Mouse (Mus musculus): ENCODE measurements around the gene Eno3. TPM values are rescaled to one million over a fixed set of nuclear protein-coding genes. Genes with fewer than 3 reads are reported as not detected.

Gene Eno3
- total and polyA plus RNA-seq, 3 experiments, result 14.2 to 16.8 TPM; not detected in 1

GRCm38 (mm10) chr11:70687601-70688199, 30.7 kb downstream of the Eno3 start, which contains the start of gene Camta2:
Gene Camta2 (minus strand): TSS chr11:70688105.
- Histone ChIP-seq H3K79me2 (ENCODE audit: control insufficient read depth, insufficient read depth, low read length, poor library complexity) (peaks cover 4% of the 10 kb centered on the region; the same call in 1 of the 2 replicates), H3K4me3 (ENCODE audit: control insufficient read depth in 1 of 2, insufficient read depth in 1 of 2, low read depth in 2 of 2, low read length in 2 of 2) (peak within 1 kb of the TSS; percentile 63 to 79), H3K9ac (ENCODE audit: control insufficient read depth, low read depth, low read length, poor library complexity, severe bottlenecking) (peak within 1 kb of the TSS; percentile 86), H3K27me3 (ENCODE audit: control insufficient read depth in 1 of 2, insufficient read depth in 2 of 2, low read length in 2 of 2) (no peaks in the 10 kb centered on the region), H3K4me1 (ENCODE audit: control insufficient read depth in 1 of 2, insufficient read depth in 2 of 2, low read length in 2 of 2) (peaks cover 0 to 9% of the 10 kb centered on the region in 2 experiments; a peak in 2 of 4 replicates), H3K36me3 (ENCODE audit: control insufficient read depth in 1 of 2, insufficient read depth in 2 of 2, low read length in 2 of 2) (peaks cover 0 to 5% of the 10 kb centered on the region in 2 experiments; a peak in 2 of 4 replicates), H3K27ac (ENCODE audit: control insufficient read depth, low read depth, low read length) (peak within 1 kb of the TSS; percentile 48), H3K9me3 (replicated peaks; ENCODE audit: insufficient read depth, low read length) (no peaks in the 10 kb centered on the region)
- peak; percentile 88 for DNase-seq (ENCODE audit: low read depth, low spot score)
- TF ChIP-seq MXI1 (IDR thresholded peaks at IDR 0.05; ENCODE audit: low read depth, low read length), result peak; percentile 65; the same call in 1 of the 2 replicates
- no peak for TF ChIP-seq E2F4 (IDR thresholded peaks at IDR 0.05; ENCODE audit: borderline replicate concordance, low read depth, low read length)
- TF ChIP-seq ZC3H11A (IDR thresholded peaks at IDR 0.05; ENCODE audit: low read depth, low read length), result no peak
- TF ChIP-seq POLR2AphosphoS5 (IDR thresholded peaks at IDR 0.05; ENCODE audit: borderline replicate concordance, low read depth, low read length), result no peak
- TF ChIP-seq USF2 (IDR thresholded peaks at IDR 0.05; ENCODE audit: borderline replicate concordance in 1 of 2, insufficient read depth in 1 of 2, low read depth in 1 of 2, low read length in 2 of 2), result no peak
- TF ChIP-seq ZMIZ1 (IDR thresholded peaks at IDR 0.05; ENCODE audit: low read depth, low read length), result peak; percentile 20; the same call in 1 of the 2 replicates
- peak; percentile 48 for TF ChIP-seq SMC3 (IDR thresholded peaks at IDR 0.05; ENCODE audit: low read depth, low read length)
- no peak for TF ChIP-seq CHD2 (IDR thresholded peaks at IDR 0.05; ENCODE audit: low read length)
- TF ChIP-seq NELFE (IDR thresholded peaks at IDR 0.05; ENCODE audit: low read depth, low read length), result peak; percentile 59
- TF ChIP-seq HCFC1 (IDR thresholded peaks at IDR 0.05; ENCODE audit: low read depth, low read length), result peak; percentile 69; the same call in 1 of the 2 replicates
- no peak for TF ChIP-seq RCOR1 (IDR thresholded peaks at IDR 0.05; ENCODE audit: low read depth, low read length)
- peak; percentile 96 for TF ChIP-seq MAZ (IDR thresholded peaks at IDR 0.05; ENCODE audit: low read depth, low read length)
- TF ChIP-seq NRF1 (IDR thresholded peaks at IDR 0.05; ENCODE audit: insufficient read depth, low read depth, low read length, poor library complexity, severe bottlenecking), result no peak
- TF ChIP-seq MAFK (IDR thresholded peaks at IDR 0.05; ENCODE audit: borderline replicate concordance, low read depth, low read length), result no peak
- no peak for TF ChIP-seq JUND (IDR thresholded peaks at IDR 0.05; ENCODE audit: low read depth, low read length)
- no peak for TF ChIP-seq GATA1 (IDR thresholded peaks at IDR 0.05; ENCODE audit: low read depth, low read length)
- no peak for TF ChIP-seq BHLHE40 (IDR thresholded peaks at IDR 0.05; ENCODE audit: borderline replicate concordance, low read depth, low read length)
- no peak for TF ChIP-seq MAX (IDR thresholded peaks at IDR 0.05; ENCODE audit: low read length)
- TF ChIP-seq MEF2A (IDR thresholded peaks at IDR 0.05; ENCODE audit: extremely low read depth, insufficient replicate concordance, low read depth, low read length, poor library complexity, severe bottlenecking), result no peak
- TF ChIP-seq ZKSCAN1 (IDR thresholded peaks at IDR 0.05; ENCODE audit: low read depth, low read length), result no peak
- no peak for TF ChIP-seq CHD1 (IDR thresholded peaks at IDR 0.05; ENCODE audit: low read depth, low read length)
- peak; percentile 66 to 68; a peak in 3 of 4 replicates for TF ChIP-seq POLR2A (IDR thresholded peaks at IDR 0.05; ENCODE audit: control insufficient read depth in 1 of 2, insufficient read depth in 1 of 2, low read depth in 1 of 2, low read length in 2 of 2, poor library complexity in 1 of 2)
- TF ChIP-seq KAT2A (conservative IDR thresholded peaks at IDR 0.05; ENCODE audit: low read depth, low read length), result no peak
- no peak for TF ChIP-seq MYC (IDR thresholded peaks at IDR 0.05; ENCODE audit: low read depth, low read length)
- TF ChIP-seq ETS1 (IDR thresholded peaks at IDR 0.05; ENCODE audit: low read depth, low read length), result no peak
- TF ChIP-seq MYB (IDR thresholded peaks at IDR 0.05; ENCODE audit: low read depth, low read length), result no peak
- no peak for TF ChIP-seq UBTF (IDR thresholded peaks at IDR 0.05; ENCODE audit: borderline replicate concordance, insufficient read depth, low read depth, low read length)
- TF ChIP-seq ELF1 (IDR thresholded peaks at IDR 0.05; ENCODE audit: low read depth, low read length), result peak; percentile 43; the same call in 1 of the 2 replicates
- TF ChIP-seq ZNF384 (IDR thresholded peaks at IDR 0.05; ENCODE audit: low read depth, low read length), result no peak
- TF ChIP-seq USF1 (IDR thresholded peaks at IDR 0.05; ENCODE audit: low read depth, low read length), result no peak
- 0 out of 2 replicates have a peak, but pooled peaks have one; percentile 25 for TF ChIP-seq POLR2AphosphoS2 (IDR thresholded peaks at IDR 0.05; ENCODE audit: low read length)
- TF ChIP-seq GABPA (IDR thresholded peaks at IDR 0.05; ENCODE audit: low read depth, low read length), result no peak
- no peak for TF ChIP-seq EP300 (IDR thresholded peaks at IDR 0.05; ENCODE audit: low read depth in 1 of 2, low read length in 2 of 2)
- TF ChIP-seq TAL1 (IDR thresholded peaks at IDR 0.05; ENCODE audit: low read length), result no peak
- 0 out of 2 replicates have a peak, but pooled peaks have one; percentile 4 for TF ChIP-seq TCF12 (IDR thresholded peaks at IDR 0.05; ENCODE audit: low read depth, low read length)
- TF ChIP-seq CTCF (IDR thresholded peaks at IDR 0.05 in 2 of 3, conservative IDR thresholded peaks at IDR 0.05 in 1 of 3; ENCODE audit: control insufficient read depth in 1 of 3, insufficient read depth in 1 of 3, low read depth in 2 of 3, low read length in 3 of 3, poor library complexity in 1 of 3, severe bottlenecking in 1 of 3), result peak; percentile 45 to 69 (median 64); a peak in 5 of 6 replicates

Measured in MEL (cell line).